Mouse (Mus musculus) spleen, adult 10 weeks (tissue): ENCODE results near the gene Ccdc85b. TPM values are rescaled to one million over a fixed set of nuclear protein-coding genes. Genes with fewer than 3 reads are reported as not detected.

Experiments
- polyA plus RNA-seq: library from polyadenylated mRNA; stranded (reverse); fragments of 350-450 nt; fragmentation: Illumina TruSeq; extraction: RNeasy Lipid Tissue Mini Kit (QIAGEN cat#74804); gene quantifications from one replicate; pipeline ENCODE4 v1.2.3, GENCODE M21; 2015; ENCODE audit warnings: low replicate concordance; ENCODE audit not compliant: insufficient read depth

Gene Ccdc85b
- polyA plus RNA-seq: 1.9 TPM

GRCm38 (mm10) chr19:5457746-5458442 lies at the start of gene Ccdc85b:
Gene Ccdc85b, minus strand, starts transcription at chr19:5457894.

DNA sequence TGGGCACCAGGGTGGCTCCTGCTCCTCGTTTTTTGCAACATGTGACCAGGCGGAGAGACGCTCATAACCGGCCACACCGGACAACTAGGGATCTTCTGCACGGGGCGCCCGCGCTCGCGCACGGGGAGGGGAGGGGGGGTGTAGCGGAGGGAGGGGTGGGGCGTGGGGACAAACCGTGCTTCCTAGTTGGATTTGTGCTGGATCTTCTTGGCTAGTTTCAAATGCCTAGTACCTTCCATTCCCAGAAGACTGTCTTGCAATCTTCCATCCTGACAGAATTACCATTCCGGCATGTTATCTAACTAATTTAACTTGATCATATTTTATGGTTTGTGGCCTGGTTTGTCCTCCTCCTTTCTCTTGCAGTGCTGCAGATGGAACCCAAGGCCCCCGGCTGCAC lies 46.0 kb upstream of the Ccdc85b start, which contains the start of gene 1700020D05Rik:
Gene 1700020D05Rik (minus strand): TSS at position 101 of the 400 bp plus-strand sequence.

DNA sequence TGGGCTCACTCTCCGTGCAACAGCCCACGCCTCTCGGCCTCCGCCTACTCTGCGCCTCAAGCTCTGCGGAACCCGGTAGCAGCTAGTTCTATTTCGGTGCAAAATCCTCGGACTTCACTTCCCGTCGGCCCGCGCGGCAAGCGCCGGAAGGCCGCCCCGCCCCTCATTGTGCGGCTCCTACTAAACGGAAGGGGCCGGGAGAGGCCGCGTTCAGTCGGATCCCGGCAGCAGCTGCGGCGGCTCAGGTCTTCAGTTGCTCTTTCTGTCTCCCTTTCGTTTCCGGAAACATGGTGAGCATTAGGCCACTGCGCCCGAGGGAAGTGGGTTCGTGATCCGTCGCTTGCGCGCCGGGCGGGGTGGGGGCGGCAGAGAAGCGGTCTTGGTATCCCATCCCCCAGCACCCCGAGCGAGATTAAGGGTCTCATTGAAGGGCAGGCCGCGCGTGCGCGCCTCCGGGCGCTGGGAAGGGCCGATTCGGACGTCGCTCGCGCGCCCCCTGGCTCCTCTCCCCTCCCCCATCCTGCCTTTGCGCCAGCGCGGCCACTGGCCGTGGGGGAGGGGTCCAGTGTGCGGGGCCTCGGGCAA lies 32.7 kb upstream of the Ccdc85b start, which contains the start of gene Cfl1:
Gene Cfl1 (plus strand): TSS at position 143 of the 585 bp plus-strand sequence.

DNA sequence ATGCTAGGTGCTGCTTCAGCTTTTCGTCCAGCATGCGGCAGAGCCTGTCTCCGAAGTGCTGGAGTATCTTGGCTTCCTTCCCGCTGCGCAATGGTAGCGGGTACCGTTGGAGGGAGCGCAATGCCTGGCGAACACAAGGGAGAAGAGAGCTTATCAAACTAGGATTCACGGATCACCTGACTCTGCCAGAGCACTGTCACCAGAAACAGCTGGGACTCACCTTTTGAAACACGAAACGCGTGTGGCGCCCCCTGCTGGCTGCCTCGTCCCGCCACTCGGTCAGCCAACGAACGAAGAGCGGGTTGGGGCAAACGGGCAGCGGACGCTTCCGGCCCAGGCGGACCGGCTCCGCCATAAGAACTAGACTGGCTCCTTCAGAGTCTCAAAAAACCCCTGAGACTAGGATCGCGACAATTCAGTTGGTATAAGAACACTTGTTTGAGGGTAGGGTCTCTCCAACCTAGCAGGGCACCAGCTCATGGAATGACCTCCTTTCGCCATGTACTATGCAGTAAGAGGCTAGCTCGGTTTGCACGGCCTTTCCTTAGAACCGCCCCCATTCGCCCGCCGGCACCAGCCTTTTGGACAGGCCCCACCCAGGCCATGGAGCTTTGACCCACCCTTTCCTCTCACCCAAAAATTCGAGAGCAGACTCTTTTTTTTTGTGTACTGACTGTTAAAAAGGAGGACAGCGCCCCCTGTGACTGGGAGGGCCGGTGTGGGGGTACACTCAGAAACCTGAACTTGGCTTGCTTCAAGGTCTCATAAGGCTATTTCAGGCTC lies 30.3 kb upstream of the Ccdc85b start, which contains the start of gene Mus81:
Gene Mus81 (minus strand): TSS at position 635 of the 783 bp plus-strand sequence.

DNA sequence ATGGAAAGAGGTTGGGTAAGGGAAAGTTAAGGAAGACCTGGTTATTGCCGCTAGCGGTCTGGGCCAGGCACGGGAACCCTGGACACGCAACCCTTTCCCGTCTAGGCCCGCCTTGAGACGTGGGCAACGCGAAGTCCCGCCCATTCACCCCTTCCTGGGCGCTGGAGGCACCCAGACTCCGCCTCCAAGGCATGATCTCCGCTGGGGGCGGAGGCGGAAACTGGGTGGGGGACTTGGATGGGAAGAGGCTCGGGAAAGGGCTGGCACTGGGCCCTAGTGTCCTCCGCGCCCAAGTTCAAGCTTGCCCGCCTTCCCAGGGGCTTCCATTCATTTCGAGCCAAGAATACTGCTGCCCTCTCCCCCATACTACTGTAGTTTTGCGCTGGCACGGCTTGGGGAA lies 16.0 kb upstream of the Ccdc85b start, which contains the start of gene Efemp2:
Gene Efemp2 (plus strand): TSS at position 235 of the 400 bp plus-strand sequence.

GRCm38 (mm10) chr19:5468374-5468773 lies 10.7 kb upstream of the Ccdc85b start, which contains the start of gene Ctsw:
Gene Ctsw, minus strand, starts transcription at chr19:5468507.

DNA sequence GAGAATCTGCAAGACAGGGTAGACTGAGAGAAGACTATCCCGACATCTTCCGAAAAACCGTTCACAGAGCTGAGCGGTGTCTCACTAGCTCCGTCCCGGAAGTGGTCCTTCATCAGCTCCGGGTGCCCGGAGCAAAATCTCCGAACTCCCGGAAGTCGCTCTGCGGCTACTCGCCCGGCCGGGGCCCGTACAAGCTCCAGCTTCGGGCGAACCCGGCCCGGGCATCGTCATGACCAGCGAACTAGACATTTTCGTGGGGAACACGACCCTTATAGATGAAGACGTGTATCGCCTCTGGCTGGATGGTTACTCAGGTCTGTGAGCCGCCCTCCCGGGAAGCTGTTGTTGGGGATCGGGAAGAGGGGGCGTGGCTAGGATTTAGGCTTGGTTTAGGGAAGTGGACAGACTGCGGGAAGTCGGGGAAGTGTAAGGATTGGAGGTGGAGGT lies 2.8 kb upstream of the Ccdc85b start, which contains the start of gene Fibp:
Gene Fibp (plus strand): TSS at position 151 of the 447 bp plus-strand sequence.

DNA sequence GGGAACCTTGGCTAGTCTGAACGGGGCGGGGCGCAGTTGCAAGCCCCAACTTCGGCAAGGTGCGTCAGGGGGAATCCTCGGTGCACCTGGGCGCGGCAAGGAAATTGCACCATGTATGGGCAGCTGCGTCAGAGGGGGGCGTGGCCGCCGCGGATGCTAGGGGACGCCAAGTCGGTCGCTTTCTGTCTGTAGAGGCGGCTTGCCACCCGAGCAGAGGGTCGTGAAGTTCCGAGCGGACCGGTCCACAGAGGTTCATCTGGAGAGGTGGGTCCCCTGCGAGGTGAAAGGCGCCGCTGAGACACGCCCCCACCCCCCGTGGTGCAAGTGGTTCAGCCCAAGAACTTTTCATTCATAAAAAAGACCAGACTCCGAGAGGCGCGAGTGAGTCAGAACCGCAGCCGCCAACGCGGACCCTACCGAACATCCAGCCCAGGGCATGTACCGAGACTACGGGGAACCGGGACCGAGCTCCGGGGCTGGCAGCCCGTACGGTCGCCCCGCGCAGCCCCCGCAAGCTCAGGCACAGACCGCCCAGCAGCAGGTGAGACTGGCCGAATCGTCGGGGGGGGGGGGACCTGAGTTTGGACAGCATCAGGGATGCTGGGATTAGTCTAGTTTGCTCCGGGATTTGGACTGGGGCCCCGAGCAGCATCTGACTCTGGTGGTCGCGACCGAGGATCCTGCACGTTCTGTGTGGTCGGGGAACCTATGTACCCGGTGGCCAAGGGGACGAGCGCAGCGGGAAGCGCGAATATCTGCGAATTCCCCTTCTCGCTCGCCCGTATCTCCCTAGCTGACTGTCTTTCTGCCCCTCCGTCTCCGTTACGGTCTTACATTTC lies 10.0 kb downstream of the Ccdc85b start, which contains the start of gene Fosl1:
Gene Fosl1 (plus strand): TSS at position 33 of the 839 bp plus-strand sequence.

DNA sequence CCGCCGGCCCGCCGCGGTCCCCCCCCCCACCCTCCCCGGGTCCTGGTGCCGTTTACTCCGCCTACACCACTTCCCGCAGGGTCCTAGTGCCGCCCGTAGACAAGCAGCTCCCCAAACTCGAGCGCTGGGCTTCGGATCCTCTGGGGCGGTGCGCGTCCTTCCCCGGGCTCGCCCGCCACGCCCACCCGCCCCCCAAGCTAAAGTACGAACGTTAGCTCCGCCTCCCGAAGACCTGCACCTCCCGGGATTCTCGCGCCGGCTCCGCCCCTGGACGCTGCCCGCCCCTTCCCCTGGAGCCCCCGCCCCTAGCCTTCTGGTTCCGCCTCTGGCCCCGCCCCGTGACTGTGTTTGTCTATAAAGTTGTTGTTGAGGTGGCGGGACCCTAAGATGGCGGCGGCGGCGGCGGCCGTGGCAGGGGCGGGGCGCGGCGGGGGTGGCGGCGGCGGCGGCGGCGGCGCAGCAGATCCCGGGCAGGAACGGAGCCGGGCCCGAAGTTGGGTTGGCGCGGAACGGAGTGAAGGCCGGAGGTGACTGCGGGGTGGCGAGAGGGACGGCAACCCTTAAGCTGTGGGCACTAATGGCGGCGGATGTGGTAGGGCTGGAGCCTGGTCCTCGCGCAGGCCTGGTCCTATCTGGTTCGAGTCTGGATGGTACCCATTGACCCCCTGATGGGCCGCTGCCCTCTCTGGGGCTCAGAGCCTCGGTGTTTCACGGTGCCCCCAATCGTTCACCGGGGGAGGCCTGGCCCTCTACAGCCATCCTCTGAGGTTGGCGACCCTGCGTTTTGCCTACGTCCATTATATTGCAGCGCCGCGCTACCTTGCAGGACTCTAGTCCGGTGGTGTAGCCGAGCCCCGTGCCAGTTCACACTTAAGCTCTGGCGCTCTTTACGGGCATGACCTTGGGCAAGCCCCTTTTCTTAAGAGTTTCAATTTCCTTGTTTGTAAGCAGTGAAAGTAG lies 32.6 kb downstream of the Ccdc85b start, which contains the start of the genes Drap1 and AI837181:
Gene Drap1 (minus strand): TSS at position 198 of the 960 bp plus-strand sequence.
Gene AI837181 (plus strand): TSS at position 363 of the 960 bp plus-strand sequence.

Other genes with a start within 250 kb of the Ccdc85b start
- gene Pacs1, start 184.8 kb downstream of the Ccdc85b start, polyA plus RNA-seq: 26.8 TPM
- 171 TPM for gene Sf3b2, start 162.4 kb downstream of the Ccdc85b start, polyA plus RNA-seq
- gene Gal3st3, start 159.6 kb downstream of the Ccdc85b start, polyA plus RNA-seq: 0.18 TPM
- not detected for gene Catsper1, start 122.2 kb downstream of the Ccdc85b start, polyA plus RNA-seq
- gene Cst6, start 108.3 kb downstream of the Ccdc85b start, polyA plus RNA-seq: not detected
- 39.4 TPM for gene Eif1ad, start 91.2 kb downstream of the Ccdc85b start, polyA plus RNA-seq
- gene Banf1, start 90.7 kb downstream of the Ccdc85b start, polyA plus RNA-seq: 122 TPM
- 46.2 TPM for gene Sart1, start 69.2 kb downstream of the Ccdc85b start, polyA plus RNA-seq
- gene Tsga10ip, start 55.4 kb downstream of the Ccdc85b start, polyA plus RNA-seq: not detected
- 91.5 TPM for gene Drap1, start 32.9 kb downstream of the Ccdc85b start, polyA plus RNA-seq
- gene AI837181, start 32.8 kb downstream of the Ccdc85b start, polyA plus RNA-seq: 13.6 TPM
- not detected for gene Fosl1, start 10.3 kb downstream of the Ccdc85b start, polyA plus RNA-seq
- gene Fibp, start 2.7 kb upstream of the Ccdc85b start, polyA plus RNA-seq: 48.7 TPM
- 42.6 TPM for gene Ctsw, start 10.6 kb upstream of the Ccdc85b start, polyA plus RNA-seq
- gene Efemp2, start 16.1 kb upstream of the Ccdc85b start, polyA plus RNA-seq: 4.0 TPM
- gene Mus81, start 30.5 kb upstream of the Ccdc85b start, polyA plus RNA-seq: 11.7 TPM
- gene Cfl1, start 32.6 kb upstream of the Ccdc85b start, polyA plus RNA-seq: 1,502 TPM
- 2.5 TPM for gene 1700020D05Rik, start 45.9 kb upstream of the Ccdc85b start, polyA plus RNA-seq
- 11.0 TPM for gene Snx32, start 52.6 kb upstream of the Ccdc85b start, polyA plus RNA-seq
- not detected for gene Ovol1, start 102.8 kb upstream of the Ccdc85b start, polyA plus RNA-seq
- gene Ap5b1, start 110.1 kb upstream of the Ccdc85b start, polyA plus RNA-seq: 1.7 TPM
- 23.7 TPM for gene Rnaseh2c, start 144.0 kb upstream of the Ccdc85b start, polyA plus RNA-seq
- gene Kat5, start 152.3 kb upstream of the Ccdc85b start, polyA plus RNA-seq: 44.8 TPM
- 29.6 TPM for gene Rela, start 179.6 kb upstream of the Ccdc85b start, polyA plus RNA-seq
- 103 TPM for gene Sipa1, start 205.8 kb upstream of the Ccdc85b start, polyA plus RNA-seq
- gene Map3k11, start 230.8 kb upstream of the Ccdc85b start, polyA plus RNA-seq: 12.7 TPM
- gene Pcnx3, start 231.0 kb upstream of the Ccdc85b start, polyA plus RNA-seq: 25.8 TPM
- gene Kcnk7, start 246.5 kb upstream of the Ccdc85b start, polyA plus RNA-seq: not detected